9 mouse cellular contexts compared by ENCODE assay signal in the genomic region with DNA sequence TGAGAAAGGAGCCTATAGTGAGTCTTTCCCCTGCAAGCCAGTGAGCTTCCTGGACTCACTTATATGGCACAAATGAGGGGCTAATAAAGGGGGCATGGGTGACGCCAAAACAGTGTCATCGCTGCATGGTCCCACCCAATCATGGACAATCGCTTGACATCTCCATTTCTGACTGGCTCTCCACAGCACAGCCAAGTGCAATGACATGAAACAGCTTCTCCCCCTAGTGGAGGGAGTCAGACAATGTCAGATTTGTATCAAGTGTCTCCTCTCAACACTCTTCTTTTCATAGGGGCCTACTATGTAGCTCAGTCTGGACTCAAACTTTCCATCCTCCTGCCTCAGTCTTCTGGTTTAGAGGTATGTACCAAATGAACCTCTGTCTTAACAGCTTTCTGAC. TPM values are rescaled to one million over a fixed set of nuclear protein-coding genes. Genes with fewer than 3 reads are reported as not detected.
DNase-seq lines count a peak whose midpoint lies in the region; ATAC-seq and TF ChIP-seq lines count a peak whose summit lies in the region.
"Had no signal": no experiment of that assay in that cellular context is flagged by ENCODE, and none has a peak within 500 bp of the region (broad histone marks: within the 10 kb centered on the region; RNA-seq: fewer than 3 reads in every experiment).

No protein-coding gene starts in this region.

- TF ChIP-seq CTCF in G1E (IDR thresholded peaks at IDR 0.05; ENCODE audit: low read depth, low read length), result peak; percentile 52; the same call in 1 of the 2 replicates

- DNase-seq in hindbrain, embryonic 11.5 days (ENCODE audit: low spot score), result peak; percentile 58
- no peak for DNase-seq in hindbrain, embryonic 10.5 days (ENCODE audit: low spot score)
- peak; percentile 20 for DNase-seq in G1E (ENCODE audit: low spot score)
- DNase-seq in embryo, embryonic 10 days (ENCODE audit: low spot score), result peak; percentile 74
- DNase-seq in left cerebral cortex, postnatal 14 days (ENCODE audit: low spot score in 2 of 2), result peak; percentile 53 to 59
- DNase-seq in midbrain, embryonic 14.5 days, result peak; percentile 83
- peak; percentile 32 for DNase-seq in yolk sac, embryonic 10.5 days (ENCODE audit: low spot score)

- intact Hi-C loops in left cerebral cortex, postnatal 14 days (cut with DNase I), result no loop called here

- H3K9ac ChIP-seq in hindbrain, embryonic 11.5 days (ENCODE audit: low read depth, low read length), result no peak overlapping the region
- no peak overlapping the region for H3K9ac ChIP-seq in hindbrain, embryonic 13.5 days
- H3K9ac ChIP-seq in midbrain, embryonic 14.5 days (replicated peaks; ENCODE audit: low read length), result no peak overlapping the region
- H3K9ac ChIP-seq: embryonic facial prominence, embryonic 12.5 days had no signal

- no peaks in the 10 kb centered on the region for H3K4me1 ChIP-seq in hindbrain, embryonic 11.5 days (replicated peaks; ENCODE audit: control insufficient read depth, insufficient read depth, low read length)
- no peaks in the 10 kb centered on the region for H3K4me1 ChIP-seq in hindbrain, embryonic 10.5 days (replicated peaks)
- peaks cover 7% of the 10 kb centered on the region for H3K4me1 ChIP-seq in G1E (ENCODE audit: insufficient read depth, low read depth, low read length)
- no peaks in the 10 kb centered on the region for H3K4me1 ChIP-seq in hindbrain, embryonic 13.5 days (replicated peaks)
- no peaks in the 10 kb centered on the region for H3K4me1 ChIP-seq in midbrain, embryonic 14.5 days (ENCODE audit: control insufficient read depth, insufficient read depth, low read length)
- H3K4me1 ChIP-seq: embryonic facial prominence, embryonic 12.5 days had no signal

- no peaks in the 10 kb centered on the region for H3K9me3 ChIP-seq in hindbrain, embryonic 11.5 days (ENCODE audit: control insufficient read depth, low read length)
- H3K9me3 ChIP-seq in hindbrain, embryonic 10.5 days, result no peaks in the 10 kb centered on the region
- H3K9me3 ChIP-seq in G1E (replicated peaks), result no peaks in the 10 kb centered on the region
- no peaks in the 10 kb centered on the region for H3K9me3 ChIP-seq in hindbrain, embryonic 13.5 days
- H3K9me3 ChIP-seq in midbrain, embryonic 14.5 days (ENCODE audit: control insufficient read depth, low read length), result no peaks in the 10 kb centered on the region
- H3K9me3 ChIP-seq: embryonic facial prominence, embryonic 12.5 days had no signal

- peak; percentile 57; the same call in 1 of the 2 replicates for ATAC-seq in hindbrain, embryonic 11.5 days (ENCODE audit: low FRiP score)
- ATAC-seq in G1E (ENCODE audit: extremely low read depth, insufficient number of reproducible peaks, low FRiP score, poor library complexity, severe bottlenecking), result peak; percentile 63; the same call in 1 of the 2 replicates
- peak; percentile 66; the same call in 1 of the 2 replicates for ATAC-seq in hindbrain, embryonic 13.5 days (ENCODE audit: low FRiP score)
- peak; percentile 55; the same call in 1 of the 2 replicates for ATAC-seq in midbrain, embryonic 14.5 days (ENCODE audit: low FRiP score, low TSS enrichment)

- no peaks in the 10 kb centered on the region for H3K36me3 ChIP-seq in hindbrain, embryonic 11.5 days (ENCODE audit: control insufficient read depth, insufficient read depth, low read length)
- H3K36me3 ChIP-seq in hindbrain, embryonic 10.5 days, result peaks cover 98% of the 10 kb centered on the region
- H3K36me3 ChIP-seq in G1E (replicated peaks), result peaks cover 87% of the 10 kb centered on the region
- H3K36me3 ChIP-seq in hindbrain, embryonic 13.5 days, result peaks cover 76% of the 10 kb centered on the region
- H3K36me3 ChIP-seq in midbrain, embryonic 14.5 days (ENCODE audit: control insufficient read depth, insufficient read depth, low read length), result peaks cover 72% of the 10 kb centered on the region

- H3K4me2 ChIP-seq in hindbrain, embryonic 11.5 days (replicated peaks; ENCODE audit: low read depth, low read length), result no peak overlapping the region
- no peak overlapping the region for H3K4me2 ChIP-seq in hindbrain, embryonic 13.5 days
- H3K4me2 ChIP-seq in midbrain, embryonic 14.5 days (ENCODE audit: low read length), result no peak overlapping the region
- H3K4me2 ChIP-seq: embryonic facial prominence, embryonic 12.5 days had no signal

- no peak overlapping the region for H3K27ac ChIP-seq in hindbrain, embryonic 11.5 days (ENCODE audit: low read depth, low read length)
- H3K27ac ChIP-seq in hindbrain, embryonic 10.5 days, result no peak overlapping the region
- H3K27ac ChIP-seq in hindbrain, embryonic 13.5 days, result no peak overlapping the region
- no peak overlapping the region for H3K27ac ChIP-seq in midbrain, embryonic 14.5 days (replicated peaks; ENCODE audit: low read depth, low read length)
- H3K27ac ChIP-seq: embryonic facial prominence, embryonic 12.5 days had no signal

- H3K27me3 ChIP-seq in hindbrain, embryonic 11.5 days (ENCODE audit: control insufficient read depth, insufficient read depth, low read length), result no peaks in the 10 kb centered on the region
- no peaks in the 10 kb centered on the region for H3K27me3 ChIP-seq in hindbrain, embryonic 10.5 days (ENCODE audit: insufficient read depth, poor library complexity, severe bottlenecking)
- no peaks in the 10 kb centered on the region for H3K27me3 ChIP-seq in G1E (ENCODE audit: insufficient read depth, low read length)
- H3K27me3 ChIP-seq in hindbrain, embryonic 13.5 days, result no peaks in the 10 kb centered on the region
- no peaks in the 10 kb centered on the region for H3K27me3 ChIP-seq in midbrain, embryonic 14.5 days (ENCODE audit: control insufficient read depth, insufficient read depth, low read length)
- H3K27me3 ChIP-seq: embryonic facial prominence, embryonic 12.5 days had no signal

- H3K4me3 ChIP-seq in hindbrain, embryonic 11.5 days (ENCODE audit: low read depth, low read length), result no peak overlapping the region
- no peak overlapping the region for H3K4me3 ChIP-seq in hindbrain, embryonic 10.5 days
- H3K4me3 ChIP-seq in G1E (ENCODE audit: low read depth, low read length), result no peak overlapping the region
- no peak overlapping the region for H3K4me3 ChIP-seq in hindbrain, embryonic 13.5 days
- H3K4me3 ChIP-seq in midbrain, embryonic 14.5 days (replicated peaks; ENCODE audit: low read depth, low read length), result no peak overlapping the region
- H3K4me3 ChIP-seq: embryonic facial prominence, embryonic 12.5 days had no signal

- WGBS in hindbrain, embryonic 11.5 days, result 71% methylated on average over 3 of the region's 3 CpGs
- 68% methylated on average over 3 of the region's 3 CpGs for WGBS in hindbrain, embryonic 10.5 days
- 62% methylated on average over 3 of the region's 3 CpGs for WGBS in hindbrain, embryonic 13.5 days
- WGBS in midbrain, embryonic 14.5 days, result 48% methylated on average over 3 of the region's 3 CpGs

RNA-seq across cellular contexts. Expression of gene Psat1, which starts 17.9 kb away (rescaled TPM):
- polyA plus RNA-seq in hindbrain, embryonic 11.5 days (2014; fragmentation: Nextera tagmentation; extraction: Ambion mirVana), result 107 and 116 TPM in 2 replicates
- 104 and 131 TPM in 2 replicates for polyA plus RNA-seq in hindbrain, embryonic 10.5 days (2016; fragmentation: Nextera tagmentation; extraction: Ambion mirVana)
- total RNA-seq in G1E (2014; fragmentation: Nextera tagmentation) (142 and 167 TPM in 2 replicates), G1E (2017) (135 and 146 TPM in 2 replicates)
- polyA plus RNA-seq in G1E (2012), result 24.0 and 27.6 TPM in 2 replicates
- 87.6 and 116 TPM in 2 replicates for polyA plus RNA-seq in hindbrain, embryonic 13.5 days (2015; fragmentation: Nextera tagmentation; extraction: Ambion mirVana)
- 100 to 1,000 TPM; 100 to 110 TPM for total RNA-seq in left cerebral cortex, postnatal 14 days (2021)
- 104 and 137 TPM in 2 replicates for polyA plus RNA-seq in midbrain, embryonic 14.5 days (2014; fragmentation: Nextera tagmentation; extraction: Ambion mirVana)

RNA-seq across cellular contexts. Expression of gene Cep78, which starts 19.7 kb away (rescaled TPM):
- 52.3 and 52.6 TPM in 2 replicates for polyA plus RNA-seq in hindbrain, embryonic 11.5 days (2014; fragmentation: Nextera tagmentation; extraction: Ambion mirVana)
- polyA plus RNA-seq in hindbrain, embryonic 10.5 days (2016; fragmentation: Nextera tagmentation; extraction: Ambion mirVana), result 48.9 and 57.9 TPM in 2 replicates
- total RNA-seq in G1E (2014; fragmentation: Nextera tagmentation) (13.8 and 17.3 TPM in 2 replicates), G1E (2017) (20.7 and 21.9 TPM in 2 replicates)
- 8.6 and 9.9 TPM in 2 replicates for polyA plus RNA-seq in G1E (2012)
- polyA plus RNA-seq in hindbrain, embryonic 13.5 days (2015; fragmentation: Nextera tagmentation; extraction: Ambion mirVana), result 38.7 and 41.4 TPM in 2 replicates
- total RNA-seq in left cerebral cortex, postnatal 14 days (2021), result 10 to 100 TPM; 11.5 to 12.3 TPM
- 27.6 and 38.0 TPM in 2 replicates for polyA plus RNA-seq in midbrain, embryonic 14.5 days (2014; fragmentation: Nextera tagmentation; extraction: Ambion mirVana)
